Mouse (Mus musculus) stomach, postnatal 0 days (tissue): ENCODE data around the gene Alpk1.

Experiments used
- CTCF ChIP-seq: IDR thresholded peaks from 2 replicates; pipeline ENCODE4 v1.5.1; 2016; ENCODE audit warnings: antibody characterized with exemption, low read depth, mild to moderate bottlenecking, moderate library complexity
- EP300 ChIP-seq: optimal IDR thresholded peaks from 2 replicates; pipeline ENCODE3; 2016; ENCODE audit warnings: antibody characterized with exemption

DNA sequence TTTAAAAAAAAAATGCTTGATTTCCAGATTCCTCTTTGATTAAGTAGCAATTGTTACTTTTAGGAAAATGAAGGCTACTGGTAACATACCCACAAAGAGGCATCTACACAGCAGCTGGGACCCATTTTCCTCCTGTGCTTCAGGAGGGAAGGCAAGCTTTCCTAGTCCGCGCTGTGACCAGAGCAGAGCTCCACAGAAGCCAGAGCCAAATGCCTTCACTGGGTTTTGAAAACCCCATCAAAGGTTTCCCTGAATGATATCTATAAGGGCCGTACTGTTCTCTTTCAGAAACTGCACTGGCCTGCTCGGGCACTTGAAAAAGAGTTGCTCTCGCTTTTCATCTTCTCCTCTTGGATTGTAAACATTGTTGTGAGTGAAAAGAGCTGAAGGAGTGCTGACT is 60.7 kb downstream of the Alpk1 start:
- TF ChIP-seq CTCF (no peak), EP300 (no peak)
